Mouse (Mus musculus): ENCODE data around the gene Olfr1410.

The Olfr1410 gene

GRCm38 (mm10) chr1:92641514-92642272, 36.1 kb downstream of the Olfr1410 start, which contains the start of gene Cops9:
Gene Cops9 (minus strand): TSS chr1:92641985.
- peak; percentile 91 for DNase-seq

GRCm38 (mm10) chr1:92643691-92644090, 38.1 kb downstream of the Olfr1410 start:
- no peak for DNase-seq

GRCm38 (mm10) chr1:92644916-92645315, 39.3 kb downstream of the Olfr1410 start:
- DNase-seq: no peak

- no peak for DNase-seq
Measured at GRCm38 (mm10) chr1:92646111-92646510, 40.5 kb downstream of the Olfr1410 start.

- DNase-seq: no peak
Measured at GRCm38 (mm10) chr1:92646601-92647000, 41.0 kb downstream of the Olfr1410 start.

- DNase-seq: no peak
Measured at GRCm38 (mm10) chr1:92647026-92647425, 41.4 kb downstream of the Olfr1410 start.

GRCm38 (mm10) chr1:92647752-92648151, 42.2 kb downstream of the Olfr1410 start:
- peak; percentile 72 for DNase-seq

GRCm38 (mm10) chr1:92648197-92648596, 42.6 kb downstream of the Olfr1410 start:
- DNase-seq: no peak

GRCm38 (mm10) chr1:92648673-92649072, 43.1 kb downstream of the Olfr1410 start, which contains the start of gene Otos:
Gene Otos (minus strand): TSS chr1:92648841.
- DNase-seq: peak; percentile 71

- DNase-seq: no peak
Measured at GRCm38 (mm10) chr1:92651467-92651866, 45.9 kb downstream of the Olfr1410 start.

- no peak for DNase-seq
Measured at GRCm38 (mm10) chr1:92653179-92653578, 47.6 kb downstream of the Olfr1410 start.

GRCm38 (mm10) chr1:92654676-92655075, 49.1 kb downstream of the Olfr1410 start:
- DNase-seq: no peak

GRCm38 (mm10) chr1:92657025-92657820, 51.6 kb downstream of the Olfr1410 start:
- DNase-seq: no peak

GRCm38 (mm10) chr1:92659392-92659791, 53.8 kb downstream of the Olfr1410 start:
- no peak for DNase-seq
